Mouse (Mus musculus) megakaryocyte, adult 5-6 weeks (primary cell): ENCODE data around the gene Nrgn. TPM values are rescaled to one million over a fixed set of nuclear protein-coding genes. Genes with fewer than 3 reads are reported as not detected.

ENCODE experiments used
- ATAC-seq: 2 replicates; pipeline ENCODE4 v1.8.0; 2016; ENCODE audit warnings: mild to moderate bottlenecking, inconsistent platforms; ENCODE audit not compliant: poor library complexity, severe bottlenecking
- total RNA-seq, 2 experiments: library from RNA; stranded (forward) in 1 of 2; stranded (reverse) in 1 of 2; fragments of 153-499, 151-499 nt in 1 of 2; fragments of 221-1000, 200-1000 nt in 1 of 2; gene quantifications; 2 replicates each; pipeline versions ENCODE4 v1.2.3 to v1.2.4; 2015 to 2017

Nrgn gene
- total RNA-seq (2015) (0.25 and 1.4 TPM in 2 replicates), total RNA-seq (2017) (not detected in 2 replicates)

GRCm38 (mm10) chr9:37552536-37553293 lies at the start of gene Nrgn:
Nrgn (minus strand) TSS chr9:37552904.
- peak; percentile 70 for ATAC-seq

- ATAC-seq = no peak; the same call in 1 of the 2 replicates
Measured at GRCm38 (mm10) chr9:37600538-37601205, 48.0 kb upstream of the Nrgn start.

GRCm38 (mm10) chr9:37598637-37599036 lies 45.9 kb upstream of the Nrgn start:
- no peak for ATAC-seq

- ATAC-seq = no peak
Measured at GRCm38 (mm10) chr9:37595570-37595969, 42.9 kb upstream of the Nrgn start.

GRCm38 (mm10) chr9:37593690-37594089 lies 41.0 kb upstream of the Nrgn start:
- ATAC-seq = no peak

- ATAC-seq = no peak
Measured at GRCm38 (mm10) chr9:37592633-37593032, 39.9 kb upstream of the Nrgn start.

- no peak for ATAC-seq
Measured at GRCm38 (mm10) chr9:37592025-37592424, 39.3 kb upstream of the Nrgn start.

- no peak for ATAC-seq
Measured at GRCm38 (mm10) chr9:37590381-37590780, 37.7 kb upstream of the Nrgn start.

- ATAC-seq = no peak
Measured at GRCm38 (mm10) chr9:37586718-37587117, 34.0 kb upstream of the Nrgn start.

- ATAC-seq = no peak
Measured at GRCm38 (mm10) chr9:37583594-37583993, 30.9 kb upstream of the Nrgn start.

- peak; percentile 54 for ATAC-seq
Measured at GRCm38 (mm10) chr9:37576436-37576930, 23.8 kb upstream of the Nrgn start.

GRCm38 (mm10) chr9:37572204-37572876 lies 19.6 kb upstream of the Nrgn start:
- ATAC-seq = no peak

GRCm38 (mm10) chr9:37569231-37569835 lies 16.6 kb upstream of the Nrgn start:
- ATAC-seq = no peak

- ATAC-seq = no peak
Measured at GRCm38 (mm10) chr9:37568605-37569214, 16.0 kb upstream of the Nrgn start.

- no peak for ATAC-seq
Measured at GRCm38 (mm10) chr9:37567892-37568604, 15.3 kb upstream of the Nrgn start.

GRCm38 (mm10) chr9:37567454-37567853 lies 14.8 kb upstream of the Nrgn start:
- ATAC-seq = no peak

GRCm38 (mm10) chr9:37567019-37567418 lies 14.3 kb upstream of the Nrgn start:
- ATAC-seq = no peak

- ATAC-seq = no peak
Measured at GRCm38 (mm10) chr9:37563805-37564204, 11.1 kb upstream of the Nrgn start.

- no peak for ATAC-seq
Measured at GRCm38 (mm10) chr9:37560617-37561016, 7.9 kb upstream of the Nrgn start.

- ATAC-seq = no peak
Measured at GRCm38 (mm10) chr9:37556366-37556765, 3.7 kb upstream of the Nrgn start.
